In the genomic region with DNA sequence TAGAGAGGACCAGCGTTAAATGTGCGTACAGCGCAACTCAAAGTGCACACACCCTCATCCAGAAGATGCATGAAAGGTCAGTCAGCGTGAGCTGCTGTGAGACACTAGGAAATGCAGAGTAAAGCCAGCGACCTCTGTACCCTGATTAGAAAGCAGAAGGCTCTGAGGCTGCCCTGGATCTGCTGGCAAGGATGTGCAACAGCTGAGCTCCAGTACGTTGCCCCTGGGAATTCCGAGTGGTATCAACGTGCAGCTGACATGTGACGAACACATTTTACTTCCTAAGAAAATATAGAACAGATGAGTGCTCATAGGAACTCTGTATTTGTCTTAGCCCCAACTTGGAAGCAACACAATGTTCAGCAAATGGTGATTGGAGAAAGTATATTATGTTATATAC, we compare ENCODE assay signal across 14 mouse cellular contexts.
DNase-seq lines count a peak whose midpoint lies in the region; ATAC-seq and TF ChIP-seq lines count a peak whose summit lies in the region.
"Had no signal": no experiment of that assay in that cellular context is flagged by ENCODE, and none has a peak within 500 bp of the region (broad histone marks: within the 10 kb centered on the region; RNA-seq: fewer than 3 reads in every experiment).

No protein-coding gene starts in this region.

- no peak overlapping the region for H3K9ac ChIP-seq in heart, embryonic 16.5 days (ENCODE audit: low read length)
- no peak overlapping the region for H3K9ac ChIP-seq in heart, adult 2 months (ENCODE audit: low read depth, low read length)
- H3K9ac ChIP-seq: embryonic facial prominence, embryonic 15.5 days; limb, embryonic 12.5 days had no signal

- H3K27ac ChIP-seq in heart, embryonic 16.5 days (ENCODE audit: low read length) = peak overlapping the region; percentile 59; the same call in 1 of the 2 replicates
- no peak overlapping the region for H3K27ac ChIP-seq in heart, adult 2 months
- H3K27ac ChIP-seq in left cerebral cortex, adult 2 months = no peak overlapping the region
- H3K27ac ChIP-seq: embryonic facial prominence, embryonic 15.5 days; limb, embryonic 12.5 days had no signal

- peaks cover 13% of the 10 kb centered on the region for H3K4me1 ChIP-seq in heart, embryonic 16.5 days (ENCODE audit: control insufficient read depth, insufficient read depth, low read length)
- peaks cover 3% of the 10 kb centered on the region; the same call in 1 of the 2 replicates for H3K4me1 ChIP-seq in heart, adult 2 months (ENCODE audit: control insufficient read depth, insufficient read depth, low read length)

- H3K27me3 ChIP-seq in heart, embryonic 16.5 days (ENCODE audit: control insufficient read depth, insufficient read depth, low read length) = no peaks in the 10 kb centered on the region
- no peaks in the 10 kb centered on the region for H3K27me3 ChIP-seq in heart, adult 2 months (ENCODE audit: control insufficient read depth, insufficient read depth, low read length)
- H3K27me3 ChIP-seq: embryonic facial prominence, embryonic 15.5 days; limb, embryonic 12.5 days; Patski had no signal

- peaks cover 13% of the 10 kb centered on the region; the same call in 1 of the 2 replicates for H3K36me3 ChIP-seq in heart, embryonic 16.5 days (ENCODE audit: control insufficient read depth, insufficient read depth)
- no peaks in the 10 kb centered on the region for H3K36me3 ChIP-seq in heart, adult 2 months (ENCODE audit: control insufficient read depth, insufficient read depth, low read length)

- no peaks in the 10 kb centered on the region for H3K79me2 ChIP-seq in heart, adult 2 months (replicated peaks; ENCODE audit: control insufficient read depth, insufficient read depth, low read length)

- intact Hi-C loops in heart, adult 2 months (cut with DNase I) = no loop called here
- intact Hi-C loops in left cerebral cortex, postnatal 4 days (cut with DNase I) = no loop called here
- intact Hi-C loops in left cerebral cortex, adult 2 months (cut with DNase I) = no loop called here

- no peak overlapping the region for H3K4me3 ChIP-seq in heart, embryonic 16.5 days (ENCODE audit: low read length)
- no peak overlapping the region for H3K4me3 ChIP-seq in heart, adult 2 months
- no peak overlapping the region for H3K4me3 ChIP-seq in left cerebral cortex, adult 2 months
- H3K4me3 ChIP-seq: embryonic facial prominence, embryonic 15.5 days; limb, embryonic 12.5 days had no signal

- H3K9me3 ChIP-seq in heart, embryonic 16.5 days (replicated peaks; ENCODE audit: control insufficient read depth, low read length) = no peaks in the 10 kb centered on the region
- H3K9me3 ChIP-seq: embryonic facial prominence, embryonic 15.5 days; limb, embryonic 12.5 days had no signal

- TF ChIP-seq CTCF in heart, adult 2 months (IDR thresholded peaks at IDR 0.05) = no peak
- TF ChIP-seq CTCF in left cerebral cortex, adult 2 months (IDR thresholded peaks at IDR 0.05) = no peak

- no peak for TF ChIP-seq EP300 in heart, adult 2 months (IDR thresholded peaks at IDR 0.05; ENCODE audit: insufficient read depth, low read depth, low read length)

- no peak overlapping the region for H3K4me2 ChIP-seq in heart, embryonic 16.5 days (ENCODE audit: low read depth, low read length)
- H3K4me2 ChIP-seq: embryonic facial prominence, embryonic 15.5 days; limb, embryonic 12.5 days had no signal

- TF ChIP-seq POLR2A in heart, adult 2 months (IDR thresholded peaks at IDR 0.05; ENCODE audit: insufficient read depth, low read depth, low read length) = no peak

- peak; percentile 27 for DNase-seq in embryo, embryonic 10 days (ENCODE audit: low spot score)
- no peak for DNase-seq in embryo, embryonic 9.5 days (ENCODE audit: extremely low spot score)
- no peak for DNase-seq in heart, adult 2 months
- DNase-seq in left cerebral cortex, postnatal 4 days = peak; percentile 40
- DNase-seq in left cerebral cortex, adult 2 months (ENCODE audit: extremely low spot score in 1 of 2, low spot score in 2 of 2) = no peak
- peak; percentile 45 for DNase-seq in adipocyte (ENCODE audit: low spot score)
- no peak for DNase-seq in frontal cortex, postnatal 10 days (ENCODE audit: low spot score in 2 of 2)
- DNase-seq: lung, adult 2 months; thymus, adult 2 months had no signal

- ATAC-seq in heart, embryonic 16.5 days (replicated peaks; ENCODE audit: extremely low read depth, insufficient read depth, low FRiP score) = no peak
- ATAC-seq: inflammation-experienced regulatory T-cells, adult 6 months had no signal

- 41% methylated on average over 9 of the region's 9 CpGs for WGBS in heart, embryonic 16.5 days
- whole genome bisulfite sequencing in heart, adult 2 months = 42% methylated on average over 9 of the region's 9 CpGs

Comparison
In these comparisons a context has a peak if more than half of its experiments do, and no peak if none do; other contexts are left out.
1. DNase-seq: peak in embryo, embryonic 10 days (single experiment), left cerebral cortex, postnatal 4 days (single experiment) and adipocyte (single experiment); none in embryo, embryonic 9.5 days (single experiment), heart, adult 2 months (0 of 2), left cerebral cortex, adult 2 months (0 of 2) and frontal cortex, postnatal 10 days (0 of 2).